Mouse (Mus musculus) E14TG2a.4 (cell line): ENCODE data around the gene Slamf9.

ENCODE experiments used
- CTCF ChIP-seq: conservative IDR thresholded peaks from 2 replicates; pipeline ENCODE4 v1.5.1; 2014; ENCODE audit warnings: low read length
- NANOG ChIP-seq: IDR thresholded peaks from 2 replicates; pipeline ENCODE4 v1.6.1; 2014; ENCODE audit warnings: borderline replicate concordance, low read length, mixed read lengths
- POU5F1 ChIP-seq: IDR thresholded peaks from 2 replicates; pipeline ENCODE4 v1.6.1; 2014; ENCODE audit warnings: low read length, borderline replicate concordance

DNA sequence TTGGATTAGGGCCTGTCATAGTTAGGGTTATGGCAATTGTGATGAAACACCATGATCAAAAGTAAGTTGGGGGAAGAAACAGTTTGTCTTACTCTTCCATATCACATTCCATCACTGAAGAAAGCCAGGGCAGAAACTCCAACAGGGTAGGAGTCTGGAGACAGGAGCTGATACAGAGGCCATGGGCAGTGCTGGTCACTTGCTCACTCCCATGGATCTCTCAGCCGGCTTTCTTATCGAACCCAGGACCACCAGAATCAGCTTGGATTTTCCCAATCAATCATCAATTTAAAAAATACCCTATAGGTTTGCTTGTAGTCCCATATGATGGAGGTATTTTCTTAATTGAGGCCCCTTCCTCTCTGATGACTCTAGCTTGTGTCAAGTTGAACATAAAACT lies 21.3 kb upstream of the Slamf9 start:
- TF ChIP-seq CTCF (no peak), NANOG (no peak), POU5F1 (no peak)
